Mouse (Mus musculus) spleen, adult 2 months (tissue): Measurements from ENCODE around the gene Acox1.

Experiments used
- CTCF ChIP-seq: fragments of 200-500 bp; IDR thresholded peaks from 2 replicates; pipeline ENCODE4 v1.5.1; 2011; ENCODE audit warnings: mild to moderate bottlenecking, inconsistent platforms; ENCODE audit not compliant: insufficient read depth, insufficient read length, insufficient replicate concordance; ENCODE audit errors: extremely low read depth
- POLR2A ChIP-seq: fragments of 200-500 bp; IDR thresholded peaks from 2 replicates; pipeline ENCODE4 v1.6.1; 2011; ENCODE audit warnings: low read depth, low read length, inconsistent platforms

GRCm38 (mm10) chr11:116237742-116238395 is 39.0 kb upstream of the Acox1 start, which contains the start of gene Evpl:
- TF ChIP-seq CTCF = no peak
- TF ChIP-seq POLR2A = no peak
